Mouse (Mus musculus): ENCODE data around the gene Osbpl10.
"Not testable (repeated sequence)": the region's sequence is repeated elsewhere in the genome, so short reads cannot be mapped to it uniquely, and the experiment has no call there.

Gene Osbpl10

GRCm38 (mm10) chr9:115261456-115261855 is 283.1 kb downstream of the Osbpl10 start:
- in situ Hi-C loops (cut with MboI; ENCODE audit: low sequenced_read_pairs) = no loop called here

- in situ Hi-C loops (cut with MboI; ENCODE audit: low sequenced_read_pairs) = no loop called here
Measured at GRCm38 (mm10) chr9:115261896-115262295, 283.5 kb downstream of the Osbpl10 start.

GRCm38 (mm10) chr9:115271556-115271955 is 293.2 kb downstream of the Osbpl10 start:
- in situ Hi-C loops (cut with MboI; ENCODE audit: low sequenced_read_pairs) = no loop called here

- in situ Hi-C loops (cut with MboI; ENCODE audit: low sequenced_read_pairs) = not testable (repeated sequence)
Measured at GRCm38 (mm10) chr9:115272451-115272850, 294.1 kb downstream of the Osbpl10 start.

GRCm38 (mm10) chr9:115273095-115273649 is 294.8 kb downstream of the Osbpl10 start:
- in situ Hi-C loops (cut with MboI; ENCODE audit: low sequenced_read_pairs) = no loop called here

GRCm38 (mm10) chr9:115274806-115275205 is 296.4 kb downstream of the Osbpl10 start:
- in situ Hi-C loops (cut with MboI; ENCODE audit: low sequenced_read_pairs) = no loop called here

- in situ Hi-C loops (cut with MboI; ENCODE audit: low sequenced_read_pairs) = no loop called here
Measured at GRCm38 (mm10) chr9:115278641-115279040, 300.3 kb downstream of the Osbpl10 start.

All from CH12F3 (cell line).